Mouse (Mus musculus) ES-E14 (cell line): ENCODE measurements around the gene Krt32. TPM values are rescaled to one million over a fixed set of nuclear protein-coding genes. Genes with fewer than 3 reads are reported as not detected.

Experiments used
- DNase-seq: peaks from one replicate; pipeline ENCODE4 v3.0.0-alpha.2; 2013; ENCODE audit warnings: low read depth, low spot score
- H3K27ac ChIP-seq: 2 replicates; pipeline ENCODE4 v1.5.1; 2012; ENCODE audit warnings: low read depth, mild to moderate bottlenecking, low read length, moderate library complexity, mixed read lengths; ENCODE audit not compliant: poor library complexity, insufficient read depth, severe bottlenecking
- H3K36me3 ChIP-seq: 2 replicates; pipeline ENCODE4 v1.6.1; 2012; ENCODE audit warnings: mild to moderate bottlenecking, low read length, moderate library complexity, mixed read lengths; ENCODE audit not compliant: control insufficient read depth, poor library complexity, insufficient read depth, severe bottlenecking
- H3K4me1 ChIP-seq, 2 experiments: fragments of 150-350 bp in 1 of 2; sonication (generic) in 1 of 2; 2 replicates each; pipeline ENCODE4 v1.6.1; 2012; ENCODE audit warnings: low read length in 2 of 2, mild to moderate bottlenecking in 1 of 2, mixed read lengths in 1 of 2; ENCODE audit not compliant: control insufficient read depth in 2 of 2, insufficient read depth in 2 of 2, poor library complexity in 1 of 2
- H3K4me3 ChIP-seq, 2 experiments: fragments of 150-350 bp in 1 of 2; sonication (generic) in 1 of 2; 2 replicates each; pipeline ENCODE4 v1.5.1; 2012; ENCODE audit warnings: low read length in 2 of 2, low read depth in 1 of 2, mild to moderate bottlenecking in 1 of 2, mixed read lengths in 1 of 2; ENCODE audit not compliant: insufficient read depth in 1 of 2, poor library complexity in 1 of 2, severe bottlenecking in 1 of 2
- H3K9ac ChIP-seq: 2 replicates; pipeline ENCODE4 v1.6.1; 2012; ENCODE audit warnings: low read depth, mild to moderate bottlenecking, low read length, mixed read lengths; ENCODE audit not compliant: poor library complexity, insufficient read depth, severe bottlenecking
- H3K9me3 ChIP-seq: fragments of 150-350 bp; sonication (generic); 2 replicates; pipeline ENCODE4 v1.6.1; 2012; ENCODE audit warnings: low read depth, mild to moderate bottlenecking, low read length; ENCODE audit not compliant: control insufficient read depth, insufficient read depth
- CHD2 ChIP-seq: IDR thresholded peaks from 2 replicates; pipeline ENCODE4 v1.6.1; 2014; ENCODE audit warnings: mild to moderate bottlenecking, low read depth, low read length, inconsistent platforms
- HCFC1 ChIP-seq: IDR thresholded peaks from 2 replicates; pipeline ENCODE4 v1.6.1; 2012; ENCODE audit warnings: low read length, inconsistent platforms, borderline replicate concordance; ENCODE audit not compliant: insufficient read depth
- MAFK ChIP-seq: IDR thresholded peaks from 2 replicates; pipeline ENCODE4 v1.6.1; 2014; ENCODE audit warnings: mild to moderate bottlenecking, low read depth, low read length, inconsistent platforms; ENCODE audit not compliant: insufficient read depth
- ZC3H11A ChIP-seq: IDR thresholded peaks from 2 replicates; pipeline ENCODE4 v1.6.1; 2012; ENCODE audit warnings: low read depth, mild to moderate bottlenecking, inconsistent platforms, low read length, borderline replicate concordance
- ZNF384 ChIP-seq: IDR thresholded peaks from 2 replicates; pipeline ENCODE4 v1.6.1; 2012; ENCODE audit warnings: low read depth, low read length, inconsistent platforms
- in situ Hi-C, 2 experiments: fragments of 600-800 bp; cut with MboI; formaldehyde crosslinking; loops; one replicate each; pipeline ENCODE4 v1.15.1; 2025; ENCODE audit warnings: low sequenced_read_pairs in 2 of 2, inconsistent platforms in 1 of 2; ENCODE audit not compliant: unreplicated experiment in 2 of 2
- total RNA-seq: library from RNA; depleted of rRNA; stranded (reverse); fragments of 300-350 nt; gene quantifications from 2 replicates; pipeline ENCODE4 v1.2.3, GENCODE M21; 2012; rRNA removed

The Krt32 gene
- not detected in 2 replicates for total RNA-seq

GRCm38 (mm10) chr11:100087861-100088260, at the start of gene Krt32:
Gene Krt32 (minus strand): TSS chr11:100088226.
- TF ChIP-seq HCFC1 (no peak), ZC3H11A (no peak), ZNF384 (no peak)
- in situ Hi-C loops = no loop called here
- no peak within 1 kb of the TSS for H3K27ac ChIP-seq
- H3K4me1 ChIP-seq = no peaks in the 10 kb centered on the region
- DNase-seq = no peak
- no peak within 1 kb of the TSS for H3K4me3 ChIP-seq
- H3K9ac ChIP-seq = no peak within 1 kb of the TSS
- no peaks in the 10 kb centered on the region for H3K36me3 ChIP-seq
- H3K9me3 ChIP-seq = no peaks in the 10 kb centered on the region

GRCm38 (mm10) chr11:100137693-100138092, 49.7 kb upstream of the Krt32 start:
- Histone ChIP-seq H3K9ac (no peak overlapping the region), H3K4me3 (no peak overlapping the region), H3K4me1 (0 out of 4 replicates have a peak, but pooled peaks cover 0 to 4% of the 10 kb centered on the region in 2 experiments), H3K27ac (no peak overlapping the region), H3K9me3 (no peaks in the 10 kb centered on the region), H3K36me3 (no peaks in the 10 kb centered on the region)
- TF ChIP-seq ZNF384 (no peak), MAFK (no peak), HCFC1 (no peak), ZC3H11A (no peak), CHD2 (no peak)
- in situ Hi-C loops = no loop called here
- DNase-seq = no peak

- no peak overlapping the region for H3K27ac ChIP-seq
- H3K9me3 ChIP-seq = no peaks in the 10 kb centered on the region
- TF ChIP-seq CHD2 = no peak
- no peak for TF ChIP-seq MAFK
- TF ChIP-seq ZC3H11A = no peak
- no peak for TF ChIP-seq ZNF384
- TF ChIP-seq HCFC1 = no peak
- no peaks in the 10 kb centered on the region for H3K36me3 ChIP-seq
- no peak overlapping the region for H3K9ac ChIP-seq
- H3K4me1 ChIP-seq = 0 out of 4 replicates have a peak, but pooled peaks cover 0 to 4% of the 10 kb centered on the region in 2 experiments
- in situ Hi-C loops = no loop called here
- no peak for DNase-seq
- no peak overlapping the region for H3K4me3 ChIP-seq
Measured at GRCm38 (mm10) chr11:100136559-100136958, 48.5 kb upstream of the Krt32 start.

GRCm38 (mm10) chr11:100135731-100136130, 47.7 kb upstream of the Krt32 start, which contains the start of gene Krt15:
Gene Krt15 (minus strand): TSS chr11:100135928.
- H3K27ac ChIP-seq = no peak within 1 kb of the TSS
- DNase-seq = no peak
- TF ChIP-seq HCFC1 (no peak), ZNF384 (no peak), CHD2 (no peak), MAFK (no peak), ZC3H11A (no peak)
- H3K9ac ChIP-seq = no peak within 1 kb of the TSS
- 0 out of 4 replicates have a peak, but pooled peaks cover 0 to 4% of the 10 kb centered on the region in 2 experiments for H3K4me1 ChIP-seq
- no peaks in the 10 kb centered on the region for H3K9me3 ChIP-seq
- H3K36me3 ChIP-seq = no peaks in the 10 kb centered on the region
- in situ Hi-C loops = no loop called here
- H3K4me3 ChIP-seq = no peak within 1 kb of the TSS

- TF ChIP-seq ZC3H11A (no peak), ZNF384 (no peak), MAFK (no peak), CHD2 (no peak), HCFC1 (no peak)
- no peak overlapping the region for H3K27ac ChIP-seq
- DNase-seq = no peak
- H3K9me3 ChIP-seq = no peaks in the 10 kb centered on the region
- H3K4me1 ChIP-seq = no peaks in the 10 kb centered on the region
- H3K9ac ChIP-seq = no peak overlapping the region
- no peaks in the 10 kb centered on the region for H3K36me3 ChIP-seq
- H3K4me3 ChIP-seq = no peak overlapping the region
- in situ Hi-C loops = no loop called here
Measured at GRCm38 (mm10) chr11:100124901-100125300, 36.9 kb upstream of the Krt32 start.
